Mouse (Mus musculus): ENCODE data around the gene Gm13691. TPM values are rescaled to one million over a fixed set of nuclear protein-coding genes. Genes with fewer than 3 reads are reported as not detected.
A peak's percentile ranks its signal among the peaks of the same experiment; 100 is the strongest.
"Not testable (repeated sequence)": the region's sequence is repeated elsewhere in the genome, so short reads cannot be mapped to it uniquely, and the experiment has no call there.

The Gm13691 gene
- polyA plus RNA-seq (2017; shearing (Covaris generic)), result not detected

GRCm38 (mm10) chr2:83990253-83990652, at the start of gene Gm13691:
TSS of gene Gm13691 (plus strand) at chr2:83990553.
- not testable (repeated sequence) for ATAC-seq

GRCm38 (mm10) chr2:83940931-83941361, 49.4 kb upstream of the Gm13691 start, which contains the start of gene Zswim2:
TSS of gene Zswim2 (minus strand) at chr2:83941228.
- ATAC-seq, result peak; percentile 69

- ATAC-seq, result peak; percentile 34
Observed at GRCm38 (mm10) chr2:83941378-83941777, 49.0 kb upstream of the Gm13691 start.

GRCm38 (mm10) chr2:83941792-83942191, 48.6 kb upstream of the Gm13691 start:
- ATAC-seq, result no peak

GRCm38 (mm10) chr2:83955393-83955792, 35.0 kb upstream of the Gm13691 start, which contains the start of gene Gm13698:
TSS of gene Gm13698 (plus strand) at chr2:83955693.
- not testable (repeated sequence) for ATAC-seq

- not testable (repeated sequence) for ATAC-seq
Observed at GRCm38 (mm10) chr2:83961203-83961602, 29.1 kb upstream of the Gm13691 start, which contains the start of gene Gm13693. TSS of gene Gm13693 (plus strand) at chr2:83961503.

GRCm38 (mm10) chr2:83967013-83967412, 23.3 kb upstream of the Gm13691 start, which contains the start of gene Gm13695:
TSS of gene Gm13695 (plus strand) at chr2:83967313.
- not testable (repeated sequence) for ATAC-seq

DNA sequence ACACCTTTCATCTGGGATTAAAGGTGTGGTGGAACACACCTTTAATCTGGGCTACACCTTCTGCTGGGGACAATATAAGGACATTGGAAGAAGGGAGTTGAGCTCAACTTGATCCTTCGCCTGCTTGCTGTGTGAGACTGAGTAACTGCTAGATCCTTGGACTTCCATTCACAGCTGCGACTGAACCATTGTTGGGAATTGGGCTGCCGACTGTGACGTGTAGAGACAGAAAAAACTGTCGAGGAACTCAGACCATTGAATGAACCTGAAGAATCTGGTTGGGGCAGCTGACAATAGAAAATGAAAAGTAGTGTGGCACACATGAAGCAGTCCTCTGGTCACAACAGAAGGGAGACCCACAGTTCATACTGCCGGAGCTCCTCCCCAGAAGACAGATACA, 17.5 kb upstream of the Gm13691 start, which contains the start of gene Gm13696:
TSS of gene Gm13696 (plus strand) at position 301 of the 400 bp plus-strand sequence.
- not testable (repeated sequence) for ATAC-seq

DNA sequence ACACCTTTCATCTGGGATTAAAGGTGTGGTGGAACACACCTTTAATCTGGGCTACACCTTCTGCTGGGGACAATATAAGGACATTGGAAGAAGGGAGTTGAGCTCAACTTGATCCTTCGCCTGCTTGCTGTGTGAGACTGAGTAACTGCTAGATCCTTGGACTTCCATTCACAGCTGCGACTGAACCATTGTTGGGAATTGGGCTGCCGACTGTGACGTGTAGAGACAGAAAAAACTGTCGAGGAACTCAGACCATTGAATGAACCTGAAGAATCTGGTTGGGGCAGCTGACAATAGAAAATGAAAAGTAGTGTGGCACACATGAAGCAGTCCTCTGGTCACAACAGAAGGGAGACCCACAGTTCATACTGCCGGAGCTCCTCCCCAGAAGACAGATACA, 11.7 kb upstream of the Gm13691 start, which contains the start of gene Gm13694:
TSS of gene Gm13694 (plus strand) at position 301 of the 400 bp plus-strand sequence.
- not testable (repeated sequence) for ATAC-seq

DNA sequence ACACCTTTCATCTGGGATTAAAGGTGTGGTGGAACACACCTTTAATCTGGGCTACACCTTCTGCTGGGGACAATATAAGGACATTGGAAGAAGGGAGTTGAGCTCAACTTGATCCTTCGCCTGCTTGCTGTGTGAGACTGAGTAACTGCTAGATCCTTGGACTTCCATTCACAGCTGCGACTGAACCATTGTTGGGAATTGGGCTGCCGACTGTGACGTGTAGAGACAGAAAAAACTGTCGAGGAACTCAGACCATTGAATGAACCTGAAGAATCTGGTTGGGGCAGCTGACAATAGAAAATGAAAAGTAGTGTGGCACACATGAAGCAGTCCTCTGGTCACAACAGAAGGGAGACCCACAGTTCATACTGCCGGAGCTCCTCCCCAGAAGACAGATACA, 5.9 kb upstream of the Gm13691 start, which contains the start of gene Gm13697:
TSS of gene Gm13697 (plus strand) at position 301 of the 400 bp plus-strand sequence.
- ATAC-seq, result not testable (repeated sequence)

DNA sequence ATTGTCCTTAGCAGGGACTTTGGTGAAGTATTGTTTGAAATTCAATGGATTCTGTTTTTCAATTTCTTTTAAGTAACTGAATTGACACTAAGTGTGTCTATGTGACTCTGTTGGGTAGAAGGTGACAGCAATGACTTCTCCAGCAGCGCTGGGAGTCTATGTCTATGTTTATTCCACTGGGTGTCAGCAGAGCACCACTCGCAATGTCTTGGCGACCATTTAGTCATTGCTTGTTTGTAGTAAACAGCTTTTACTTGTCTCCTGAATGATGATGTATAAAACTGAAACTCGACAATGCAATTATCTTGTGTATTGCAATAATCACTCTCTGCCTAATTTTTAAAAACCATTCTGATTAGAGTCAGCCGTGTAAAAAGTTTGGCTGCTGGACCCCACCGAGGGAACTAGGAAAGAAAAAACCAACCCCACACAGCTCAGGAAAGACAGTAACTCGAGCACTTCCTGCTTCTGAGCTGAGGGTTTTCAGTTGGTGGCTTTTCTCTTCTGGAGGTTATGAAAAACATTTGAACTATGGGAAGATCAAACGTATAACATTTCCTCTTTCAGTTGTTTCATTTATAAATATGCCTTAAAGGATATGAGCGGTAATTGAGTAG, 3.4 kb downstream of the Gm13691 start:
- ATAC-seq, result peak; percentile 99

- not testable (repeated sequence) for ATAC-seq
Observed at GRCm38 (mm10) chr2:83994526-83994925, 4.2 kb downstream of the Gm13691 start.

DNA sequence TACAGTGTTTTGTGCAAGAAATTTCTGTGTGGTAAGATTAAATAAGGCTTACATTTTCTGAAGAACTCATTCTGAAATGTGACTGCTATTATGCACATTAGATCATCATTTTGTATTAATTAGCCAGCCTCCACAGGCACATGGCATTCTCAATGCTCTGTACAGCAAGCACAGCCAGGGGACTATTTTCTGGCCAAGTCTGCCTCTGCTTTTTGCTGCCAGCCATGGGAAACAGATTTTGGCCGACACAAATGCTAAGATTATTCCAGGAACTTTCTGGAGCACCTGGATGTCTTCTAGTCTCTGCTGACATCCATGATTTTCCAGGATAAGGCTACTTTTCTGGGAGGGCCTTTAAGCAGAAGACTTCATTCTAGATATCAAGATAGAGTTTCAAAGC, 18.6 kb downstream of the Gm13691 start:
- no peak for ATAC-seq

DNA sequence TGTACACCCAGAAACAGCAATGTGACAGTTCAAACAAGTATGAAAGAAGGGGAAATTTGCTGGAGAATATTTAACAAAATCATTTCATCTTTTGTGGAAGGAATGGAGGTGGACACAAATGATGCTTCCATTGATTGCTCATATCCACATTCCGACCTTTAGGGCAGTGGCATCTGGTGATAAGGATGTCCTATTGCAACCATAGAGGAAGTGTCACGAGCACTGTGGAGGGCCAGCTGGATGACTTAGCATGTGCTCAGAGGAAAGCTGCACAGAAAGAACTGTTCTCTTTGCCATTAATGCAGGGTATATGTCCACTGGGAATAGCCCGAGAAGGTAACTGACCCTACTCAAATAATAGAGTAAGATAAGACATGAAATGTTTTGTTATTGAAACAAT, 19.5 kb downstream of the Gm13691 start:
- ATAC-seq, result no peak

DNA sequence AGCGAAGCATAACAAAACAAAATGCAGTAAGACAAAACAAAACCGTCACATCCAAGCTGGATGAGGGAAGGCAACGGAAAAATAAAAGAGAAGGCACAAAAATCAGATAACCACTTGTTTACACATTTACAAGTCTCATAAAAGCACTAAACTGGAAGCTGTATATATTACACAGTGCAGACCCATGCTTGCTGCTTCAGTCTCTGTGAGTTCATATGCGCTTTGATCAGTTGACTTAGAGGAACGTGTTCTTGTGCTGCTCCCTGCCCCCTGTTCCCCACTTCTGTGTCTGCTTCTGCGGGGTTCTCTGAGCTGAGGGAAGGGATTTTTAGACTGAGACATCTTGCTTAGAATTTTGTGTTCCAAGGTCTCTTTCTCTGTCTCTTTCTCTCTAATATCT, 24.2 kb downstream of the Gm13691 start:
- no peak for ATAC-seq

DNA sequence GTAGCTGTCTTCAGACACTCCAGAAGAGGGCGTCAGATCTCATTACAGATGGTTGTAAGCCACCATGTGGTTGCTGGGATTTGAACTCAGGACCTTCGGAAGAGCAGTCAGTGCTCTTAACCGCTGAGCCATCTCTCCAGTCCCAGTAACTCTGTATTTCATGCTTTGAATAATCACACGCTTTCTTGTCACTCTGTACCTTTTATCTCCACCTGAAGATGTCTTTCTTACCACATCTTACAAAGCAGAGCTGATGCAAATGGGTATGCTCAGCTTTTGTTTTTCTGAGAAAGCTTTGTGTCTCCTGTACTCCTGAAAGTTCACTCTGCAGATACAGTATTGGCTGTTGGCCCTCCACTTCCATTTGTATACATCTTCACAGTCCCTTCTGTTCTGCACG, 25.9 kb downstream of the Gm13691 start:
- not testable (repeated sequence) for ATAC-seq

- no peak for ATAC-seq
Observed at GRCm38 (mm10) chr2:84018330-84018729, 28.0 kb downstream of the Gm13691 start.

GRCm38 (mm10) chr2:84019519-84020305, 29.4 kb downstream of the Gm13691 start:
- ATAC-seq, result peak; percentile 83

GRCm38 (mm10) chr2:84021930-84022329, 31.6 kb downstream of the Gm13691 start:
- no peak for ATAC-seq

GRCm38 (mm10) chr2:84022905-84023304, 32.6 kb downstream of the Gm13691 start:
- no peak for ATAC-seq

DNA sequence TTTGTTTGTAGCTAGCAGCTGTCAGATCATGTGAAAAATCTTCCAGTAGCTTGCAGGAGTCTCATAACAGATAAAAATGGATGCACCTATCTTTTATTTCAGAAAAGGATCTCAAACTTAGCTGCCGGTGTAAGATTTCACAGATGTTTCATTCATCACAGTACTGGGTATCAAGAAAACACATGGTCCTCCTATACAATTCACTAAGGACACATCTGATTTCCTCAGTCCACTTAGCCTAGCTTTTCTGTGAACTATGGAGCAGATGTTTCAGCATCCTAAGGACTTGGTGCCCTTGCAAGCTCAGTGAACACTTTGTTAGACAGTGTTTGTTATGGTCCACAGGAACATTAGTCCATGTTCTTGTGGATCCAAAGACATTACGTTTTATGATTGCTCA, 33.0 kb downstream of the Gm13691 start:
- no peak for ATAC-seq

DNA sequence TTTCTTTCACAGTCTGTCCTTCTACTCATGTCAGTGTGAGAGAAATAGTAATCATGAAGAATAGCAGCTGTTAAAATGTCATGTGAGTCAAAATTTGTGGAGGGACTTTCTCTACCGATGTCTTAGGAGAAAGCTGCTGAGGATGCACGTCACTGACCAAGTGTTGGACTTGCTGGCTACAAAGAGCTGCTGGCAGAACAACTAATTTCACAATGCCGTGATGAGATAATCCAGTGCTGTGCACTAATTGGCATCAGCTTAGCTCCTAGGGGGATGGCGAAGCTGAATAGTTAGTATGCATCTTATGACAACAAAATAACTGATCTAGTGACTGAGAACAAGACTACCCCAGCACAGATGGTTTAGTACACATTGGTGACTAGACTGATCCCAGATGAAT, 34.9 kb downstream of the Gm13691 start:
- ATAC-seq, result no peak

DNA sequence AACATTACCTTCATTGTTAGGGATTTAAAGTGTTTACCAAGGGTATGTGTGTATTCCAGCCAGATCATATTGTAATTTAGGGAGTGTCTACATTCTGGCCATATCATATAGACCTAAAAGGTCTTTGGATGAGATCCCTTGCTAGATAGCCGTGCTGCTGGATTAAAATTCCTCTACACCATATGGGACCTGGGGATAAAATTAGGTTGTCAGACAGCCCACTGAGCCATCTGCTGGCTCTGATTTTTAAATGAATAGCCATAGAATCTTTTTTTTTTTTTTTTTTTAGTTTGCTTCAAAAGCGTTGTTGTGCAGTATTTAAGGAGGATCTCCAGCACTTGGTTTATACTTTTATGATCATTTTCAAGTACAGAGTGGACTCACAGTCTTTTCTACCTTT, 42.2 kb downstream of the Gm13691 start:
- ATAC-seq, result no peak

Data from CD4-positive, CD25-positive, alpha-beta regulatory T cell, adult 4 months (primary cell).